Mouse (Mus musculus): ENCODE measurements at regions not wholly inside any gene's neighbourhood (a gene's known extent, or its start where the extent isn't known, plus 50 kb on each side); places are given as distances from the start of the nearest gene placed in this dataset.

DNA sequence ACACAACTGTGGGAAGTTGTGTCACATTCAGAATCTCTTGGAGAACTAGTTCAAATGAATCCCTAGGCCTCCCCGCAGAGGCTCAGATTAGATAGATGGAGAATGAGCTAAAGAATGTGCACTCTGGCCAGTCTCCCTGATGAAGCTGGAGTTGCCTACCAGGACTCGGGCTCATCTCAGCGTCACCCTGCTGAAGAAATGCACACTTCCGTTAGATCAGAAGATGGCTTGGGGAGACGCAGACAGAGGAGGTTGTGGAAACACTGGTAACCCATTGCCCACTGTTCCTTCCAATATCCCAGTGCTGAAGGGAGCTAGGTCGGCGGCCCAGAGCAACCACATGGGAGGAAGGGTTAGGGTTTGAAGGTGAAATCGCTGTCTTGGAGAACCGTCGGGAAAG is 77.7 kb upstream of the Armc2 start:
- ATAC-seq (replicated peaks; ENCODE audit: poor library complexity, severe bottlenecking): no peak

DNA sequence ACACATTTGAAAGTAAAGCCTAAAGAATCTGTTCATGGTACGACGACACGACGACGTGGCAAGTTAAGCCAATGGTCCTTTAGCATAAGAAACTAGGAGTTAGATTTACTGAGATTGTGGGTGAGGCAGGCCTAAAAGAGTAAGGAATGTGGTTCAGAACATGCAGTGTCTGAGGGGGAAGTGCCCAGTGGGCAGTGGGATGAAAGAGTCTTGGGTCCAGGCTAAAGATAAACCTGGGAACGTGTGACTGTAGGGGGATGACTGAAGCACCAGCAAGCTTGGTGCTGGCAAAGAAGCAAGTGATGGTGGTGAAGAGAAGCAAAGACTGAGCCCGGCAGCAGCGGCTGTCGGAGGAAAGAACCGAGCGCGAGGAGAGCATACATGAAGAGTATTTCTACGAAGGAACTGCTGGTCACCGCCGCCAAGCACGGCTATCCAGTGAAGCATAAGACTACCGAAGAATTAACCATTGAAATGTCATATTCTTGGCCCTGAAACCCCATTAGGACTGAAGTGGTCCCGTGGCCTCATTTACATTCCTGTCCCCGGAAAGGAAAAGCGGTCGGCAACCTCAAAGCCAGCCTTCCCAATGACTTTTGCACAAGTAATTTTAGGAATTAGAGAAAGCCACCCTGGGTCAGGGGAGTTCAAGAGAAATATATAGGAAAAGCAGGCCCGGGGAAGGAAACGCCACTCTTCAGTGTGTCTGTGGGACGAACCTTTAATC is 76.2 kb upstream of the Armc2 start:
- ATAC-seq (replicated peaks; ENCODE audit: poor library complexity, severe bottlenecking): no peak

DNA sequence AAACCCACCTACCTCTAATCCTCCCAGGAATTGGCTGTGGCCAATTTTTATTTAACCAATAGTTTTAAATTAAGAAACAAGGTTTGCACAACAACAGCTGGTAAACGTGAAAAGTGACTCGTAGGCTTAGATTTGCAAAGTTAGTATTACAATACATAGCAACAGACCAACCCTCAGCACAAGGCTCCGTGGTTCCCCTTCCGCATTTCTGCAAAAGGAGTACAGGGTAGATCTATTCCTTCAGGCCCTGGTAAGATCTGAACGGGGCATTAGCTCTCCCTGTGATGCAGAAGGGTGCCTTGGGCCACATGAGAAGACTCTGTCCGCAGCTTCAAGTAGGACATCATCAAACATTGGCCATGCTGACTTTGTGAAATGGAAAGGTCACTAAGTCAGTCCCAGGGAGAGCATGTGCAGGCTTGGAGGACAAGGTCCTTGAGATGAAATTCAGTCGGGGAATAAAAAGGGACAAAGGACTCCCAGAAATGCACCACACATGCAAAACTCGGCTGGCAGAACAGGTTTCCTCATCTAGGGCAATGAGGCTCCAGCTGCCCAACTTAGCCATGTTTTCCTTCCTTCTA is 75.0 kb upstream of the Armc2 start:
- ATAC-seq (replicated peaks; ENCODE audit: poor library complexity, severe bottlenecking): peak; percentile 52

DNA sequence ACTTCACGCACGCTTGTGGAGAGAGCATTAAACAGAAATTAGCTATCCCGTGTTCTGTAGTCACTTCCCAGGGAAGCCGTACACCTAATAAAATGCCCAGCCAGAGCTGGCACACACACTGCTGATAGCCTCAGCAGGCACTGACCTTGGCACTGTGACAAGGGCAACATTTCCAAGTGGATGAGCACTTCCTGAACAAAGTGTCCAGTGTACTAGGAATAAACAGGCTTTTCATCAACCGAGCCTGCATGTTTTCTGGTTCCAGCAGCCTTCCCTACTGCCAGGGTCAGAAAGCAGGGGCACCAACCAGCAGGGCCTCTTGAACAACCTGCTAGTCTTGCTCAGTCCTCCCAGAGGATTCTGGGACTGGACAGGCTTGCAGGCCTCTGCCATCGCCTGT is 74.3 kb upstream of the Armc2 start:
- no peak for ATAC-seq (replicated peaks; ENCODE audit: poor library complexity, severe bottlenecking)

DNA sequence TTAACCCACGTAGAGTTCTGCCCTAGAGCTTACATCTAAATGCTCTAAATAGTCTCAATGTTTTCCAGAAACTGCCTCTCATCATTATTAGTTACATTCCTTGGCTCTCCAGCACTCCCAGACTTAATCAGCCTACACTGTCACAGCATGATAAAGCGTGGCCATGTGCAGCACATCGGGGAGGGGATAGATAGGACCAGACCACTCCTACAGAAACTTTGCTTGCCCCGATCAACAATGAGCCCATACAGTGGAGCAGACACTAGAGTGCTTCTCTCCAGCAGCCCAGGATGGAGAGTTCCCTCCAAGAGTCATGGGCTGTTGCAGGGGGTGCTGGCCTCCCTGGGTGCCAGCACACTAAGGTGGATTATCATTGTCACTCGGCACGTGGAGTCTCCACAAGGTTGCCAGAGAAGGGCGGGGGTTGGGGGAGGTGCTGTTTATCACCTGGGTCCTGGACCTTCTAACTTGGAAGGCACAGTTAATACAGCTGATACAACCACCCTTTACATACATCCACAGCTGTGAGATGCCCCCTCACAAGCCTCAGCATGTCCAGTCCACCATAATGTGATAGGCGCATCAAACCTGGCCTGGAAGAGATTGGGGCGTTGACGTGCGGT is 73.4 kb upstream of the Armc2 start:
- no peak for ATAC-seq (replicated peaks; ENCODE audit: poor library complexity, severe bottlenecking)

DNA sequence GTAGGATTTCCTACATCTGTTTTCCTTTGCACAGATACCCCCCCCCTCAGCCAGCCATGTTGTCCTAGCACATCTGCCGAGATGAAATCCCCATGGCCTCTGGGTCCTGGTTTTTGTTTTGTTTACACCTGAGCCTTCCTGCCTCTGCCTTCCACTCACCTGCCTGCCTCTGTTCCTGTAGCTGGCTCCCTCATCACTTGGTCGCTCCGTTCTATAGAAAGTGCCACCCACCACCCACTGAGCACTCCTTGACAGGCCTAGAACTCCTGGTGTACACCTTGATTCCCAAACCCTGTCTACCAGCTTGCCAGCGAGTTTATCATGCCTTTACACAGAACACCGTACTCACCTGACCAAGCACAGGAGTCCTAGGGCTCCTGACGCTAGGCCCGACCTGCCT is 72.6 kb upstream of the Armc2 start:
- ATAC-seq (replicated peaks; ENCODE audit: poor library complexity, severe bottlenecking): no peak

DNA sequence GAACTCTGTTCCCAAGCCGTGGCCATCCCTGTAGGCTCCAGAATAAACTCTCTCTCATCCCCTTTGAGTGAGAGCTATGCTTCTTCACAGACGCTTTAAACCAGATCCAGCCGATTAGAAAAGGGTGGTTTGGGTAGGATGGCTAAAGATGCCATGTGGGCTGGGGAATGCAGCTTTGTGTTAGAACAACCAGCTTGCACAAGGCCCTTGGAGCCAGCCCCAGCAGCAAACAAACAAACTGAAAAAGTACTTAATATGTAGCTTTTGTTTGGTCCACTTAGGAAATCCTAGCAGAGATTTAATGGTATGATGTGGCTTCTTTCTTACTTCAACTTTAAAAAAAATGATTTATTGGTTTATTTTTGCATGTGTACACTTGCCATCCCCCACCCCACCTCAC is 71.9 kb upstream of the Armc2 start:
- no peak for ATAC-seq (replicated peaks; ENCODE audit: poor library complexity, severe bottlenecking)

DNA sequence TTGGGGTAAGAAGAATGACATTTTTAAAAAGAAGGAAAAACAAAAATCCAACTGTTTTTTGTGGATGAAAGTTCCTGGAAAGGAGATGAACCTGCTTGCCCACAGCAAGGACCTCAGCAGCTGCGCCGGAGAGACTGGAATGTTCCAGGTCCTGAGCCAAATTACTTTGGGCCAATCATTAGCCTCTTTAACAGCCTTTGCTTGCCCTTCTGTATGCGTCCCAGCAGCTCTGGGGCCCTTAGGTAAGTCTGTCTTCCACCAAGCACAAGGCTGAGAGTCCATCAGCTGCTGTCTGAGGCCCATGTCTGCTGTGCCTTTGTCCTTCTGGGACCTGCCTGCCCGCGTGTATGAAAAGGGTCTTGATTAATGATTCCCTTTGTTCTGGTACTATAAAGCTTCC is 71.4 kb upstream of the Armc2 start:
- no peak for ATAC-seq (replicated peaks; ENCODE audit: poor library complexity, severe bottlenecking)

DNA sequence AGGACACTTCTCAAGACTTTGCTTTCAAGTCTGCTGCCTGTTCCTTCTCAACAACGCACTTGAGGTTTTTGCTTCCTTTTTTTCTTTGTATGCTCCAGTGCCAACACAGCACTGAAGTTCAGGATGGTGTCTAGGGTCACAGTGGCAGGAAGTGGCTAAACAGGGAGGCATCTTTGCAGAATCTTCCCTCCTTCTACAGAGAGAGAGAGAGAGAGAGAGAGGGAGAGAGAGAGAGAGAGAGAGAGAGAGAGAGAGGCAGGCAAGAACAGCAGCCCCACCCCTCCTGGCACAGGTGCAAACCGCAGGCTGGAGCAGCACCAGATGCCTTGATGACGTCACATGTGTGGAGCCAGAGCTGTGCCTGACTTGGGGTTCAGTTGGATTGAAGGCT is 71.0 kb upstream of the Armc2 start:
- peak; percentile 92 for ATAC-seq (replicated peaks; ENCODE audit: poor library complexity, severe bottlenecking)

DNA sequence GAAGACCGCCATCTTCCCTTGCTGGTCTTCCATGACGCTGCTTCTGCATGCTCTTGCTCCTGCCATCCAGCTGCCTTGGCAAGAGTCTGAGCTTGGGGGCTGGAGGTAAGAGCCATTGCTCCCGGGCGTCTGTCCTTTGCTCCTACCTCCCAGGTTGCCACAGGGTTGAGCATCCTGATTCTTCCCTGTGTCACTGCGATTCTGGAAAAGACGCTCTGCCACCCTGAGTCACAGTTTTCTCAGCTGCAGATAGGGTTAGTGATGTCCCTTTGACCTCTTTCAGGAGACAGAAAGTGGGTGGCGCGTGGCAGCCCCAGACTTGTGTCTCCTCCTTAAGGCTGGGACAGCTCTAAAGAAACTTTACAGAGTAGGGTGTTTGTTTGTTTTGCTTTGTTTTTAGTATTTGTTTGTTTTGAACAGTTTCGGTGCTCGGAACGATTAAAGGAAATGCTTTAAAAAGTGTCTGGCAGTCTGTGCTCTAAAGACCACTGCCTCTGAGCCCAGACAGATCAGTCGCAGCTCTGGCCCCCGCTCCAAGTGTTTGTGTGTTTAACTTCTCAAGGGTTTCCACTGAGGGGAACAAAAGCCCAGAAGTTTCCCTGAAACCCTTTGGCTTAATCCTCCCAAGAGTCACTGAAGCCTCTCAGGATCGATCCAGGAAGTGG is 70.5 kb upstream of the Armc2 start:
- no peak for ATAC-seq (replicated peaks; ENCODE audit: poor library complexity, severe bottlenecking)

DNA sequence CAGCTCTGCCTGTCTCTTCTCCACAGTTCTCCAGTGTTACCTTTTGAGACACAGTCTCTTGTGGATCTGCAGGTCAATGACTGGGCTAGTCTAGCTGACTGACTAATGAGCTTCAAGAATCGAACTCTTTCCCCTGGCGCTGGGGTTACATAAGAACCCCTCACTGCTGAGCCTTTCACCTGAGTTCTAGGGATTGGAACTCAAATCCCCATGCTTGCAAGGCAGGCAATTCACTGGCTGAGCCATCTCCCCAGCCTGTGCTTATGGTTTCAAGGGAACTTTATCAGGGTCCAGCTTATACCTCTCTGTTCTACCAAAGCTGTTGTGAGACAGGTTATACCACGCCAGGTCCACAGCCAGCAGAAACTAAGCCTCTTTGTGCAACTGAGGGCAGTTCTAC is 69.7 kb upstream of the Armc2 start:
- no peak for ATAC-seq (replicated peaks; ENCODE audit: poor library complexity, severe bottlenecking)

DNA sequence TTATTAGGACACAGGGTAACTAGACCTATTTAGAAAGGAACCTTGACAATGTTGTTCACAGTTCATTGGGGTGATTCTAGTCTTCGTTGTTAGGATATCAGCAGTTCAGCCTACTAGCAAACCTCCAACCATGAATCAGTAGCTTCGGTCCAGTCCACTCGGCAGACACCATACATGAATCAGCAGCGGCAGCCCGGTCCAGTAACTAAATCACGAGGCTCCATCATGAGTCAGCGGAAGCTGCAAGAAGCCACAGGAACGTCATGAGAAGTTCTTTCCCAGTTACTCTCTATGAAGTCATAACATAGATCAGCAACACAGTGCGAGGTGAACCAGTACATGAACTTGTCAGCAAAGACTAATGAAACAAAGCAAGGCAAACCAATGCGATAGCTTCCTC is 68.4 kb upstream of the Armc2 start:
- no peak for ATAC-seq (replicated peaks; ENCODE audit: poor library complexity, severe bottlenecking)

DNA sequence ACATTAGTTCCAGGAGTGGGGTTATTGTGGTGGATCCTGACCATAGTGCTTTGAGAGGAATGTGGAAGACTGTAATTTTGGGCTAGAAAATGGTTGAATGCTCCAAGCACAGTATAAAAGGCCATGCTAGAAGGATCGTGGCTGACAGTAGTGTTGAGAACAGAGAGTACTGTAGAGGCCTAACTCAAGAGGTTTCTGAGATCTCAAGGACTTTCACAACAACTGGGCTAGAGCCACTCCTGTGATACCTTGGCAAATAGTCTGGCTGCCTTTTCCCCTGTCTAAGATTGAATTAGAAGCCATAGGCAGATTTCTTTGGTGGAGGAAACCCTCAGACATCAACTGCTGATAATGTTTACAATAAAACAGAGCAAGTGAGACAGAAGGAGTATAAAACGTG is 67.1 kb upstream of the Armc2 start:
- no peak for ATAC-seq (replicated peaks; ENCODE audit: poor library complexity, severe bottlenecking)

DNA sequence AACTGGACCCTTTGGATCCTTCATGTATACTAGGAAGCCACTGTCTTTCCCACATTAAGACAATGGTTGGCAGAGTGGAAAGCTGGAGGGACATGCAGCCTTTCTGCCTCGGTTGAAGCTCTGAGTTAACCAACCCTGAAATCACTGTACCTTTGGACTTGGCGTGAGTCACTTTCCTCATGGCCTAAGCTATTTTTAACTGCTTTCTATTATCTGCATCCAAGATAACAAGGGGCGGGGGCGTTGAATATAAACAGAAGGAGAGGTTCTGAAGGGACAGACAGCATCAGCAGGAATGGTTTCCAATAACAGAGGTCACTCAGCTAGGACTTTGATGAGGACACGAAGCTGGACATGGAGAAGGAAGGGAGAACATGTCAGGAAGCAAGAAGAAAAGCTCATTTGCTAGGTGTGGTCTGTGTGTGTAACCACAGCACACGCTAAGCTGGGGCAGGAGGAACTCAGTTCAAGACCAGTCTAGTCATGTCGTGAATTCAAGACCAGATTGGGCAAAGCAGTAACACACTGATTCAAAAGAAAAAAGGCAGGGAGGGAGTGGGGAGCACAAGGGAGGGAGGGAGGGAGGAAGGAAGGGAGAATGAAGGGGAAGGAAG is 64.1 kb upstream of the Armc2 start:
- ATAC-seq (replicated peaks; ENCODE audit: poor library complexity, severe bottlenecking): no peak

DNA sequence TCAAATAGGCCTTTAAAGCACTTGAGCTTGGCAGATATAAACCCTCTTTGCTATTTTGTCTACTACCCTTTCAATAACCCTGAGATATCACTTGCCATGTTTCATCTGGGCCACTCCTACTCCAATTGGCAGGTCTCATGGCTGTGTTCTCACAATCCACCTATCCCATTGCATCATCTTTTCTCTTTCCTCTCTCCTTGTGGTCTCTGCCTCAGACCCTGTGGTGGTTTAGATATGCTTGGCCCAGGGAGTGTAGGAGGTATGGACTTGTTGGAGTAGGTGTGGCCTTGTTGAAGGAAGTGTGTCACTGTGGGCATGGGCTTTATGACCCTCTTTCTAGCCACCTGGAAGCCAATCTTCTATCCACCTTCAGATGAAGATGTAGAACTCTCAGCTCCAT is 61.5 kb upstream of the Armc2 start:
- ATAC-seq (replicated peaks; ENCODE audit: poor library complexity, severe bottlenecking): peak; percentile 68

DNA sequence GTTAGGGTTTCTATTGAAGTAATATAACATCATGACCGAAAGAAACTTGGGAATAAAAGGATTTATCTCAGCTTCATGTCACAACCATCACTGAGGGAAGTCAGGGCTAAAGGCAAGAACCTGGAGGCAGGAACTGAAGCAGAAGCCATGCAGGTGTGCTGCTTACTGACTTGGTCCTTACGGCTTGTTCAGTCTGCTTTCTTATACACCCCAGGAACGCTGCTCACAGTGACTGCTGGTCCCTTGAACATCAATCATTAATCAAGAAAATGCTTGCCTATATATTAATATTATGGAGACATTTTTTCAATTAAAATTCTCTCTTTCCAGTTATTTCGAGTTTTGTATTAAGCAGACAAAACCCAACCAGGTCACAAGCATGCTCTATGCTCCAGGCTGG is 58.5 kb upstream of the Armc2 start:
- ATAC-seq (replicated peaks; ENCODE audit: poor library complexity, severe bottlenecking): no peak

DNA sequence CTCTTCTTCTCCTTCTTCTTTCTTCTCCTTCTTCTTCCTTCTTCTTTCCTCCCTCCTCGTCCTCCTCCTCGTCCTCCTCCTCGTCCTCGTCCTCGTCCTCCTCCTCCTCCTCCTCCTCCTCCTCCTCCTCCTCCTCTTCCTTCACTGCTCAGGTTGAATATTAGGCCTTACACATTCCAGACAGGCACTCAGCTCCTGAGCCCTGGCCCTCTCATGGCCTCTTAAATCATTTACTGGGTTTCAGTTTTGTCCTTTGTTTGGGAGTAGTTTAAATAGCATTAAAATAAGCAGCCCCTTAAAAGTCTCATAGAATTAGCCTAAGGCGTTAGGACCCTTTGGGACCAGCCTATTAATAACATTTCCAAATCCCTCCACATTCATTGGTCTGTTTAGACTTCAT is 57.3 kb upstream of the Armc2 start:
- no peak for ATAC-seq (replicated peaks; ENCODE audit: poor library complexity, severe bottlenecking)

DNA sequence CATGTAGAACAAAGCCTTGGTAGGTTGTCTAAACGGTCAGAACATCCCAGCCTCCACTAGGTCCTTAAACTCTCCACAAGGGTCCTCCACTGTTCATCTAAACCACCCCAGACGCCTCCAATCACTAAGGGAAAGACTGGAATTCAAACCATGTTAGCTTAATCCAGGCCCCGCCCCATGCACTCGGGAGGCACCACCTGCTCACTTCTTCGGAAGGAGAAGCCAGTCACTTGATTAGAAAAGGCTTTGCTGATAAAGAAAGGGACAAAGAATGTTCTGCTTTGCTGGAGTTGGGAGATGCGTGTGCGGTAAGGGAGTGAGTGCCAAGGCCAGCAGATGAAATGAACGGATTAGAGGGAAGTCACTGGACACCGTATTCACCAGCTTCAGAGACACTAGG is 54.5 kb upstream of the Armc2 start:
- ATAC-seq (replicated peaks; ENCODE audit: poor library complexity, severe bottlenecking): no peak

DNA sequence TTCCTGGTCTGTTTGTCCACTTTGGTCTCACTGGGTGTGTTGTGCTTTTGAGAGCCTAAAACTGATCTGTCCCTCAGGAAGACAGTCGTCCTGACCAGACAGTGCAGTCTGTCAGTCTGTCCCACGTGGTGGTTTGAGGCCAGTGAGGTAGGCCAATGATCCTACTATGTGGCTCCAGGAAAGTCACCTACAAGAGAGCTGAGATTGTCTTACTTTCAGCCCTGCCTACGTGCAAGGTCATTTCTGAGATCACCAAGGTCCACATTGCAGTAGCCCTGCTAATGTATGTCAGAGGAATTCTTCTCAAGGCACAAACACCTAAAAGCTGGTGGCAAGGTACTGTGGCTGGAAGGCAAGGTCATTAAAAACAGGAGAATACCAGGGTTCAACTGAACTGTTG is 53.9 kb upstream of the Armc2 start:
- no peak for ATAC-seq (replicated peaks; ENCODE audit: poor library complexity, severe bottlenecking)

DNA sequence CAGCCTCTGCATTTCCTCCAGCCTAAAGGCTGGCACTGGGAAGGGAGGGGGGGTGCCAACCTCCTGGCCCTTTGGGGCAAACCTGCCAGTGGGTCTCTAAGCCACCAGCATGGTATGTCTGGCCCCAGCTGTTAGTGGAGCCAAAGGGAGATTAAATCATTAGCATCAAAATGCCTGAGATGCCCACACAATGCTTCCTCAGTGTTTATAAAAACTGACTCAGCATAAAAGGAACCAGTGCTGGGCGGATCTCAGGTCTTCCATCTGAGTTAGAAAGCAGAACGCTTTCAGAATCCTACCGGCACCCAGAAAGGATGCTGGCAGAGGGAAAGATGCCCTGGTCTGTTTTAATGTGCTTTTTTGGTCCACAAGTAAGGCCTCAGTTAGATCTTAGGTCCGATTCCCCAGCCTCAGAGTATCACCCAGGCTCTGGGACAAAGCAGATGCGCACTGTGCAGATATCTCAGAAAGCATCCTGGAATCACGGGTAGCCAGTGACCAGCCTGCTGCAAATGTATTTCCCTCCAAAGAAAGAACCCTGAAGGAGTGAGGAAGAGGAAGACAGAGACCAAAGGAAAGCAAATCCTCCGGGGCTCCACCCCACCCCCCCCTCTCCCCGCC is 53.3 kb upstream of the Armc2 start:
- ATAC-seq (replicated peaks; ENCODE audit: poor library complexity, severe bottlenecking): no peak

Data from granulocyte monocyte progenitor cell, adult 5-6 weeks (primary cell).